Mouse (Mus musculus) neural tube, embryonic 14.5 days (tissue): ENCODE data around the gene Ece1. TPM values are rescaled to one million over a fixed set of nuclear protein-coding genes. Genes with fewer than 3 reads are reported as not detected.

Experiments
- ATAC-seq: fragments of 200-750 bp; cut with Nextera tagmentation; 2 replicates; pipeline ENCODE4 v1.8.0; 2017; ENCODE audit warnings: low read depth, mild to moderate bottlenecking, moderate TSS enrichment, moderate library complexity
- H3K27ac ChIP-seq: fragments of 300-500 bp; sonication (generic); 2 replicates; pipeline ENCODE4 v1.5.1; 2014; ENCODE audit warnings: low read depth, mild to moderate bottlenecking, control low read depth, low read length, moderate library complexity, mixed read lengths
- H3K27me3 ChIP-seq: fragments of 300-500 bp; sonication (generic); 2 replicates; pipeline ENCODE4 v1.6.1; 2014; ENCODE audit warnings: low read length; ENCODE audit not compliant: control insufficient read depth, insufficient read depth
- H3K36me3 ChIP-seq: fragments of 300-500 bp; sonication (generic); 2 replicates; pipeline ENCODE4 v1.6.1; 2014; ENCODE audit warnings: low read length, mixed read lengths; ENCODE audit not compliant: control insufficient read depth, insufficient read depth
- H3K4me1 ChIP-seq: fragments of 300-500 bp; sonication (generic); 2 replicates; pipeline ENCODE4 v1.6.1; 2014; ENCODE audit warnings: low read length; ENCODE audit not compliant: control insufficient read depth, insufficient read depth
- H3K4me2 ChIP-seq: fragments of 300-500 bp; sonication (generic); 2 replicates; pipeline ENCODE4 v1.6.1; 2014; ENCODE audit warnings: mild to moderate bottlenecking, low read depth, low read length, control low read depth
- H3K4me3 ChIP-seq: fragments of 300-500 bp; sonication (generic); 2 replicates; pipeline ENCODE4 v1.5.1; 2014; ENCODE audit warnings: low read depth, low read length, control low read depth, mixed read lengths
- H3K9ac ChIP-seq: fragments of 300-500 bp; sonication (generic); replicated peaks from 2 replicates; pipeline ENCODE4 v1.6.1; 2014; ENCODE audit warnings: low read depth, mild to moderate bottlenecking, control low read depth, low read length, mixed read lengths
- H3K9me3 ChIP-seq: fragments of 300-500 bp; sonication (generic); 2 replicates; pipeline ENCODE4 v1.6.1; 2016; ENCODE audit warnings: low read length; ENCODE audit not compliant: control insufficient read depth
- WGBS: fragments of 180-500 bp; shearing (Covaris S2); extraction: QIAGEN DNeasy Blood & Tissue Kit; methylation state at CpG from one replicate; pipeline ENCODE4 v1.1.7; 2014; 5-methylcytosine and 5-hydroxymethylcytosine counted together
- polyA plus RNA-seq: library from polyadenylated mRNA; unstranded; fragments of >200 nt; fragmentation: Nextera tagmentation; extraction: Ambion mirVana; gene quantifications from 2 replicates; pipeline ENCODE4 v1.2.1, GENCODE M21; 2014

The Ece1 gene
- polyA plus RNA-seq, 1 experiment from 2014 or later = 24.9 TPM

- Histone ChIP-seq H3K9ac (no peak overlapping the region), H3K27me3 (no peaks in the 10 kb centered on the region), H3K4me3 (no peak overlapping the region), H3K4me1 (no peaks in the 10 kb centered on the region), H3K36me3 (peaks cover 8% of the 10 kb centered on the region), H3K9me3 (no peaks in the 10 kb centered on the region), H3K4me2 (no peak overlapping the region), H3K27ac (no peak overlapping the region)
- no peak for ATAC-seq
- WGBS = 88% methylated on average over 4 of the region's 4 CpGs
Observed at GRCm38 (mm10) chr4:138009786-138010502, 147.9 kb downstream of the Ece1 start.

GRCm38 (mm10) chr4:138013723-138014479, 151.9 kb downstream of the Ece1 start:
- Histone ChIP-seq H3K27me3 (no peaks in the 10 kb centered on the region), H3K4me3 (no peak overlapping the region), H3K9me3 (no peaks in the 10 kb centered on the region), H3K36me3 (peaks cover 8% of the 10 kb centered on the region), H3K9ac (no peak overlapping the region), H3K4me2 (no peak overlapping the region), H3K27ac (no peak overlapping the region), H3K4me1 (peaks cover 18% of the 10 kb centered on the region)
- WGBS = 94% methylated on average over 15 of the region's 15 CpGs
- no peak for ATAC-seq

Other genes starting within 250 kb of the Ece1 start
- gene Rap1gap, start 197.5 kb upstream of the Ece1 start, polyA plus RNA-seq = 75.5 and 77.6 TPM in 2 replicates
- gene Alpl, start 65.9 kb upstream of the Ece1 start, polyA plus RNA-seq = 8.5 and 9.5 TPM in 2 replicates
- gene Eif4g3, start 130.8 kb downstream of the Ece1 start, polyA plus RNA-seq = 64.9 and 71.4 TPM in 2 replicates